ENCODE assay signal across 9 mouse cellular contexts in genomic region chr10:79921572-79921971, GRCm38 (mm10). TPM values are rescaled to one million over a fixed set of nuclear protein-coding genes. Genes with fewer than 3 reads are reported as not detected.
A peak's percentile ranks its signal among the peaks of the same experiment; 100 is the strongest.
DNase-seq lines count a peak whose midpoint lies in the region; ATAC-seq and TF ChIP-seq lines count a peak whose summit lies in the region.
"Had no signal": no experiment of that assay in that cellular context is flagged by ENCODE, and none has a peak within 500 bp of the region (broad histone marks: within the 10 kb centered on the region; RNA-seq: fewer than 3 reads in every experiment).

No protein-coding gene starts in this region.

- peaks cover 67% of the 10 kb centered on the region for H3K27me3 ChIP-seq in heart, embryonic 12.5 days (replicated peaks)
- peaks cover 57% of the 10 kb centered on the region for H3K27me3 ChIP-seq in forebrain, postnatal 0 days (ENCODE audit: insufficient read depth, low read length)
- peaks cover 64% of the 10 kb centered on the region for H3K27me3 ChIP-seq in midbrain, embryonic 11.5 days (ENCODE audit: control insufficient read depth, insufficient read depth, low read length)
- H3K27me3 ChIP-seq in thymus, adult 2 months (ENCODE audit: control insufficient read depth, insufficient read depth, low read length): no peaks in the 10 kb centered on the region; the same call in 1 of the 2 replicates

- no peak for TF ChIP-seq CTCF in forebrain, postnatal 0 days (IDR thresholded peaks at IDR 0.05; ENCODE audit: low read depth)
- TF ChIP-seq CTCF in thymus, adult 2 months (IDR thresholded peaks at IDR 0.05; ENCODE audit: borderline replicate concordance, control insufficient read depth, extremely low read depth, insufficient read depth, low read length, poor library complexity): no peak

- no peaks in the 10 kb centered on the region for H3K9me3 ChIP-seq in heart, embryonic 12.5 days (replicated peaks)
- no peaks in the 10 kb centered on the region for H3K9me3 ChIP-seq in forebrain, postnatal 0 days (ENCODE audit: low read length)
- H3K9me3 ChIP-seq in midbrain, embryonic 11.5 days (ENCODE audit: control insufficient read depth, low read length): no peaks in the 10 kb centered on the region

- peaks cover 47% of the 10 kb centered on the region for H3K4me1 ChIP-seq in heart, embryonic 12.5 days (replicated peaks)
- peaks cover 5% of the 10 kb centered on the region; the same call in 1 of the 2 replicates for H3K4me1 ChIP-seq in forebrain, postnatal 0 days (ENCODE audit: insufficient read depth)
- peaks cover 28% of the 10 kb centered on the region for H3K4me1 ChIP-seq in midbrain, embryonic 11.5 days (ENCODE audit: control insufficient read depth, insufficient read depth, low read length)
- H3K4me1 ChIP-seq in thymus, adult 2 months (replicated peaks; ENCODE audit: control insufficient read depth, insufficient read depth, low read length): peaks cover 27% of the 10 kb centered on the region

- H3K4me2 ChIP-seq in heart, embryonic 12.5 days: peak overlapping the region; percentile 65
- H3K4me2 ChIP-seq in forebrain, postnatal 0 days (ENCODE audit: low read depth): peak overlapping the region; percentile 52
- peak overlapping the region; percentile 28 for H3K4me2 ChIP-seq in midbrain, embryonic 11.5 days

- no peak for TF ChIP-seq POLR2A in thymus, adult 2 months (IDR thresholded peaks at IDR 0.05; ENCODE audit: control insufficient read depth, extremely low read depth, insufficient read depth, low read length, poor library complexity)

- peak overlapping the region; percentile 43 for H3K9ac ChIP-seq in heart, embryonic 12.5 days
- peak overlapping the region; percentile 31; the same call in 1 of the 2 replicates for H3K9ac ChIP-seq in forebrain, postnatal 0 days
- peak overlapping the region; percentile 20; the same call in 1 of the 2 replicates for H3K9ac ChIP-seq in midbrain, embryonic 11.5 days (ENCODE audit: low read length)

- intact Hi-C loops in heart, postnatal 25 days (cut with DNase I): no loop called here

- no peak for ATAC-seq in heart, embryonic 12.5 days (ENCODE audit: insufficient number of reproducible peaks, low FRiP score)
- ATAC-seq in forebrain, postnatal 0 days: no peak
- no peak for ATAC-seq in midbrain, embryonic 11.5 days (ENCODE audit: low FRiP score)

- no peaks in the 10 kb centered on the region for H3K36me3 ChIP-seq in heart, embryonic 12.5 days
- H3K36me3 ChIP-seq in forebrain, postnatal 0 days (ENCODE audit: insufficient read depth): no peaks in the 10 kb centered on the region
- no peaks in the 10 kb centered on the region for H3K36me3 ChIP-seq in midbrain, embryonic 11.5 days (ENCODE audit: control insufficient read depth, insufficient read depth, low read length)
- H3K36me3 ChIP-seq in thymus, adult 2 months (ENCODE audit: control insufficient read depth, insufficient read depth, low read length): no peaks in the 10 kb centered on the region

- WGBS in heart, embryonic 12.5 days: 3% methylated on average over 34 of the region's 34 CpGs
- 2% methylated on average over 34 of the region's 34 CpGs for WGBS in forebrain, postnatal 0 days
- 3% methylated on average over 34 of the region's 34 CpGs for WGBS in midbrain, embryonic 11.5 days
- 24% methylated on average over 34 of the region's 34 CpGs for WGBS in thymus, adult 2 months

- no peak for DNase-seq in heart, postnatal 25 days (ENCODE audit: low spot score)
- DNase-seq in R1 (ENCODE audit: low read depth, low spot score): peak; percentile 48
- DNase-seq in forebrain, postnatal 0 days: no peak
- DNase-seq in midbrain, embryonic 11.5 days (ENCODE audit: low spot score, missing footprints): no peak
- no peak for DNase-seq in urinary bladder, postnatal 25 days (ENCODE audit: low spot score)
- no peak for DNase-seq in adipocyte (ENCODE audit: low spot score)
- DNase-seq in thymus, adult 2 months: no peak

- H3K4me3 ChIP-seq in heart, embryonic 12.5 days: peak overlapping the region; percentile 29
- peak overlapping the region; percentile 28 for H3K4me3 ChIP-seq in forebrain, postnatal 0 days (ENCODE audit: low read depth, low read length)
- peak overlapping the region; percentile 15 for H3K4me3 ChIP-seq in midbrain, embryonic 11.5 days (ENCODE audit: low read depth, low read length)
- no peak overlapping the region for H3K4me3 ChIP-seq in thymus, adult 2 months (ENCODE audit: control insufficient read depth, insufficient read depth, low read length)

- no peak overlapping the region for H3K27ac ChIP-seq in heart, embryonic 12.5 days (ENCODE audit: poor library complexity, severe bottlenecking)
- no peak overlapping the region for H3K27ac ChIP-seq in forebrain, postnatal 0 days (ENCODE audit: low read depth, low read length)
- no peak overlapping the region for H3K27ac ChIP-seq in midbrain, embryonic 11.5 days (ENCODE audit: low read depth, low read length)
- H3K27ac ChIP-seq in thymus, adult 2 months (ENCODE audit: control insufficient read depth, insufficient read depth, low read length): no peak overlapping the region

RNA-seq across cellular contexts. Expression of gene R3hdm4, which starts 0.6 kb away (rescaled TPM):
- 92.8 and 97.3 TPM in 2 replicates for polyA plus RNA-seq in heart, embryonic 12.5 days (2016; fragmentation: Nextera tagmentation; extraction: Ambion mirVana)
- total RNA-seq in heart, postnatal 25 days (2021): 10 to 100 TPM; 81.1 to 82.9 TPM
- total RNA-seq in forebrain, postnatal 0 days (2014; rRNA removed): 117 and 129 TPM in 2 replicates
- 282 and 333 TPM in 2 replicates for polyA plus RNA-seq in forebrain, postnatal 0 days (2015; fragmentation: Nextera tagmentation; extraction: Ambion mirVana)
- 127 and 135 TPM in 2 replicates for polyA plus RNA-seq in midbrain, embryonic 11.5 days (2014; fragmentation: Nextera tagmentation; extraction: Ambion mirVana)
- polyA plus RNA-seq in thymus, adult 2 months (2012; rRNA removed): 279 and 303 TPM in 2 replicates

RNA-seq across cellular contexts. Expression of gene Kiss1r, which starts 4.8 kb away (rescaled TPM):
- 0.45 and 0.55 TPM in 2 replicates for polyA plus RNA-seq in heart, embryonic 12.5 days (2016; fragmentation: Nextera tagmentation; extraction: Ambion mirVana)
- total RNA-seq in heart, postnatal 25 days (2021): under 1 TPM; 0.14 to 0.18 TPM
- total RNA-seq in forebrain, postnatal 0 days (2014; rRNA removed): 4.2 and 5.4 TPM in 2 replicates
- polyA plus RNA-seq in forebrain, postnatal 0 days (2015; fragmentation: Nextera tagmentation; extraction: Ambion mirVana): 3.4 and 3.6 TPM in 2 replicates
- polyA plus RNA-seq in midbrain, embryonic 11.5 days (2014; fragmentation: Nextera tagmentation; extraction: Ambion mirVana): 0.34 and 0.61 TPM in 2 replicates
- 5.8 and 7.5 TPM in 2 replicates for polyA plus RNA-seq in thymus, adult 2 months (2012; rRNA removed)
- total RNA-seq: monocyte, adult 5-6 weeks had no signal

RNA-seq across cellular contexts. Expression of gene Arid3a, which starts 5.3 kb away (rescaled TPM):
- polyA plus RNA-seq in heart, embryonic 12.5 days (2016; fragmentation: Nextera tagmentation; extraction: Ambion mirVana): 6.3 and 8.3 TPM in 2 replicates
- total RNA-seq in heart, postnatal 25 days (2021): 1 to 10 TPM; 1.9 to 2.0 TPM
- 7.1 and 7.9 TPM in 2 replicates for total RNA-seq in forebrain, postnatal 0 days (2014; rRNA removed)
- polyA plus RNA-seq in forebrain, postnatal 0 days (2015; fragmentation: Nextera tagmentation; extraction: Ambion mirVana): 1.0 and 2.1 TPM in 2 replicates
- 4.2 and 6.2 TPM in 2 replicates for polyA plus RNA-seq in midbrain, embryonic 11.5 days (2014; fragmentation: Nextera tagmentation; extraction: Ambion mirVana)
- 12.5 and 13.5 TPM in 2 replicates for polyA plus RNA-seq in thymus, adult 2 months (2012; rRNA removed)

RNA-seq across cellular contexts. Expression of gene Gm26602, which starts 10.9 kb away (rescaled TPM):
- polyA plus RNA-seq in heart, embryonic 12.5 days (2016; fragmentation: Nextera tagmentation; extraction: Ambion mirVana): 16.8 and 19.3 TPM in 2 replicates
- not detected for total RNA-seq in heart, postnatal 25 days (2021)
- total RNA-seq in forebrain, postnatal 0 days (2014; rRNA removed): not detected in 2 replicates
- polyA plus RNA-seq in forebrain, postnatal 0 days (2015; fragmentation: Nextera tagmentation; extraction: Ambion mirVana): 34.4 and 39.2 TPM in 2 replicates
- polyA plus RNA-seq in midbrain, embryonic 11.5 days (2014; fragmentation: Nextera tagmentation; extraction: Ambion mirVana): 20.6 and 25.6 TPM in 2 replicates
- not detected in 2 replicates for polyA plus RNA-seq in thymus, adult 2 months (2012; rRNA removed)
- total RNA-seq: monocyte, adult 5-6 weeks had no signal

RNA-seq across cellular contexts. Expression of gene Med16, which starts 12.8 kb away (rescaled TPM):
- 48.3 and 50.1 TPM in 2 replicates for polyA plus RNA-seq in heart, embryonic 12.5 days (2016; fragmentation: Nextera tagmentation; extraction: Ambion mirVana)
- total RNA-seq in heart, postnatal 25 days (2021): 10 to 100 TPM; 49.2 to 50.7 TPM
- total RNA-seq in forebrain, postnatal 0 days (2014; rRNA removed): 47.0 and 60.9 TPM in 2 replicates
- 46.1 and 56.0 TPM in 2 replicates for polyA plus RNA-seq in forebrain, postnatal 0 days (2015; fragmentation: Nextera tagmentation; extraction: Ambion mirVana)
- polyA plus RNA-seq in midbrain, embryonic 11.5 days (2014; fragmentation: Nextera tagmentation; extraction: Ambion mirVana): 39.7 and 45.7 TPM in 2 replicates
- polyA plus RNA-seq in thymus, adult 2 months (2012; rRNA removed): 103 and 121 TPM in 2 replicates
